Mouse (Mus musculus) testis, postnatal 14 days (tissue): Measurements from ENCODE around the gene Ltbp4.

ENCODE experiments used
- DNase-seq: peaks from one replicate; pipeline ENCODE4 v3.0.0; 2021; ENCODE audit warnings: low spot score

Ltbp4 gene

DNA sequence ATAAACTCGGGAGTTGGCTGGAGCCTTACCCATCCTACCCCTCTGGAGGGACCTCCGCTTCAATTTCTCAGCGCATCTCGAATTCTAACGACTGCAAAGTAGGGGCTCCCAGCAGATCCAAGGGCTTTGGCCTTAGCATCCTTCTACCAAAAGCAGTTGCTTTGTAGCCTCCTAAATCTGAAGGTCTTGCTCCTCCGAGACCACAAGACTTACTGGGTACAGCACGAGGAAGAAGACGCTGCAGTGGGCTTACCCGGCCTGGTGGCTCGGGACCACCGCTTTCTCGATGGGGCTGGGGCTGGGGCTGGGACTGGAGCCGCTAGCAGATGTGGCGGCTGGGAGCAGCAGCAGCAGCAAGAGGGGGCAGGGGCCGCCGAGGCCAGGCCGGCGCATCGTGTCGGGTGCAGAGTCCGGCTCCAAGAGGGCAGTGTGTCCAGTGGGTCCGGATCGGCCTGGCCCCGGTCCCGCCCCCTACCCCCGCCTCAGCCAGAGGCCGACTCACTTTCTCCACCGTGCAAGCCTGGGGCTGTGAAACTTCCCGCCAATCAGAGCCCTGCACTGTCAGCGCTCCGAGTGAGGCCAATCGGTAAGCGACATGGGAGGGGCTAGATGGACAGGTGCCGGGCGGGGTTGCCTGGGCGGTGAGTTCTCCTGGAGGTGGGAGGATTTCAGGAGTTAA, at the start of gene Ltbp4:
Gene Ltbp4 (minus strand): TSS at position 518 of the 679 bp plus-strand sequence.
- no peak for DNase-seq

DNA sequence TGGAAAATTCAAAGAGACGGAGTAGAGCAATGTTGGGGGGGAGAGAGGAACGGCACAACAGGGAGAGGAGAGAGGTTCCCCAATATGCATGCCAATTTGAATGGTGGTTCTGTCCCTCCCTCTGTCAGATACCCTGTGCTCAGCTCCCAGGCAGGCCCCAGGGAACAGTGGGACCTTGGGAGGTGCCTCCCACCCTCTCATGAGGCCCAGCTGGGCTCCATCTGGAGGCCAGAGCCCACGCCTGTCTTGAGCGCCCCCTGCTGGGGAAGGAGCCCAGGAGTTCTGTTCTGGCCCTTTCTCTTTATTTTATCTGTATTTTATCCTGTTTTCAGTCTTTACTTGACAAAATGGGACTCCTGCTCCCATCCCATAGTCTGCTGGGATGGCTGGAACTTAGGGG, 47.2 kb upstream of the Ltbp4 start:
- DNase-seq, result peak; percentile 49

DNA sequence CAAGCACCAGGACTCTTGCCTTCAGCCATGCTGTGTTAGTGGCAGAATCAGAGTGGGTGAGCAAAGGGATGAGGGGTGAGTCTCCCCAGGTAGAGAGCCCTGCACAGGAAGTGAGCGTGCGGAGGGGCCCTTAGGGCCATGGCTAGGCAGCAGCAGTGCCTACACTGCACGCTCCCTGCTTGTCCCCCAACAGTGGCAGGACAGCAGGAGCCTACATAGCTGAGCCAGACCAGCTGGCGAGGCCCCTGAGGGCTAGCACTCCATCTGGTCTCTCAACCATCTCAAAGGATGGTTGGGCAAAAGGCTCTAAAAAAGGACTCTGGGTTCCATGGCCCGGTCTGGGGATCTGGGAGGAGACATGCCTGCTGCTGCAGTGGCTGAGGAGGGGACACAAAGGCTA, 46.6 kb upstream of the Ltbp4 start:
- no peak for DNase-seq

DNA sequence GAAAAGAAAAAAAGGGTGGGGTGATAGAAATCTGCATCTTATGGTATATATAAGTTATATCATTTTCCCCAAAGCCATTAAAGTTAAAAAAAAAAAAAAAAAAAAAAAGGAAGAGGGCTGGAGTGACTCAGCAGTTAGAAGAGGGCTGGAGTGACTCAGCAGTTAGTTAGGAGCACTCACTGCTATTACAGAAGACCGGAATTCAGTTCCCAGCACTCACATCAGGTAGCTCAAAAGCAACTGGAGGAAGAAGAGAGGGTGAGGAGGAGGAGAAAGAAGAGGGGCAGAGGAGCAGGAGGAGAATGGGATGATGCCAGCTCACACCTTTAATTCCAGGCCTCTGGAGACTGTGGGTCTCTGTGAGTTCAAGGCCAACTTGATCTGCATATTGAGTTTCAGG, 45.7 kb upstream of the Ltbp4 start:
- no peak for DNase-seq

DNA sequence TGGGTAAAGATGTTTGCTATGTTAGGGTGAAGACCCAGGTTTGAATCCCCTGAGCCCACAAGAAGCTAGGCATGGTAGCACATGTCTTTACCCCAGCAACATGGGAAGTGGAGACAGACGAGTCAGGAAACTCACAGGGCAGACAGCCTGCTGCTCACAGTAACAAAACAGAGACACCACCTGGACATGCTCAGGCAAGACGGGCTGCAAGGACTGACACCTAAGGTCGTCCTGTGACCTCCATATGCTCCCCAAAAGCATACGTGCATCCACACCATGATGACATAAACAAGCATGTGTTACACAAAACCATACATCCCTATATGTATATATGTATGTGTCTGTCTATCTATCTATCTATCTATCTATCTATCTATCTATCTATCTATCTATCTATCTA, 44.1 kb upstream of the Ltbp4 start:
- DNase-seq, result no peak

DNA sequence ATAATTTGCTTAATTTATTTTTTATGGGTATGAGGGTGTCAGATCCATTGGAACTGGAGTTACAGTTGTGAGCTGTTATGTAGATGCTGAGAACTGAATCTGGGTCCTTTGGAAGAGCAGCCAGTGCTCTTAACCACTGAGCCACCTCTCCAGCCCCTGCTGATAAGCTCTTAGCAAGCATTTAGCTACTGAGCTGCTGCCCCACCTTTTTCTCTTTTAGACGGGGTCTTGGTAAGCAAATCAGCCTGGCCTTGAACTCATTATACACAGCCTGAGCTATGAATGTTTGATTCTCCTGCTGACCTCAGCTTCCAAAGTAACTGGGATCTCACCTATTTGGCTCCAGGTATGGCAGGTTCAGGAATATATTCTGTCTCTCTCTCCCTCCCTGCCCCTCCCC, 43.5 kb upstream of the Ltbp4 start:
- no peak for DNase-seq

DNA sequence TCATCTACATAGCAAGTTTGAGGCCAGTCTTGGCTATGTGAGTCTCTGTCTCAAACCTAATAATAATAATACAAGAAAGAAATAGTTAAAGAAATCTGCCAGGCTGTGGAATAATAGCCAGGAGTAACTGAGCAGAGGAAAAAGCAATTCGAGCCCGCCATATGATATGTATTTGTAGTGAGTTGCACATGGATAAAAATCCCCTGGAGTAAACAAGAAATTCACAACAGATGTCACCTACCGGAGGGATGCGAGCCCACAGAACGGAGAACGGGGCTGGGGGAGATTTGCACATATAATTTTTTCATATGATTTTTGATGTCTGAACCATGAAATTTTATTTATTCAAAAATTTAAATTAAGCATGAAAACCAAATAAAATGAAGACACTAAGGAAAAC, 42.3 kb upstream of the Ltbp4 start:
- no peak for DNase-seq

DNA sequence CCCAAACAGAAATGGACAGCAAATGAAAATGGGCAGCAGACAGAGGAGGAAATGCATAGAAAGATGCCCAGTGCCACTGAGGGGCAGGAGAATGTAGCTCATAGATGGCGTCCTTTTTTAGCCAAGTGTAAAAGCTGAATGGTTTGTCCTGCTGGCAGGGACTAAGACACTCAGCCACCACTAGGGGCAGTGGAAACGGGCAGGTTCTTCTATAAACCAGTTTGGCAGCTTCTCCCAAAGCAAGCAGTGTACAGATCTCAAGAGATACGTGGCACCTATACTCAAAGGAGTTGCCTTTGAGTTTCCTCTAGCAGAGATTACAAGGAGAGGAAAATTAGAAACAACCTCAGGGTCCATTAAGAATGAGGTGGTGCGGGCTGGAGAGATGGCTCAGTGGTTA, 40.9 kb upstream of the Ltbp4 start:
- DNase-seq, result no peak

DNA sequence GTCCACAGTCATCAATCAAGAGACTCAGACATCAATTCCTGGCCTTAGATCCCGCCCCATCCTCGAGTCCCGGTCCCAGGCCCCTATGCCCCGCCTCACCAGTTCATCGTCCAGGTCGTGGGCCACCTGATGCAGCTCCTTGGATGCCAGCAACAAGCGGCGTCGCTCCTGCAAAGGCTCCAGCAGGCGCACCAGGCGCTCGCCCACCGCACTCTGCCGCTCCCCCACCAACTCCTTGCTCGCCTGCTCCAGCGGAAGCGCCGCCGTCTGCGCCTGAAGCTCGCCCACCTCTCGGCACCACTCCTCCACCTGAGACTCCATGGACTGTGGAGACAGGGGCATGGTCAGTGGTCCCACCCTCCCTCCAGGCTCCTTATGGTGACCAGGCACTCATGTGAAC, 37.8 kb upstream of the Ltbp4 start:
- no peak for DNase-seq

DNA sequence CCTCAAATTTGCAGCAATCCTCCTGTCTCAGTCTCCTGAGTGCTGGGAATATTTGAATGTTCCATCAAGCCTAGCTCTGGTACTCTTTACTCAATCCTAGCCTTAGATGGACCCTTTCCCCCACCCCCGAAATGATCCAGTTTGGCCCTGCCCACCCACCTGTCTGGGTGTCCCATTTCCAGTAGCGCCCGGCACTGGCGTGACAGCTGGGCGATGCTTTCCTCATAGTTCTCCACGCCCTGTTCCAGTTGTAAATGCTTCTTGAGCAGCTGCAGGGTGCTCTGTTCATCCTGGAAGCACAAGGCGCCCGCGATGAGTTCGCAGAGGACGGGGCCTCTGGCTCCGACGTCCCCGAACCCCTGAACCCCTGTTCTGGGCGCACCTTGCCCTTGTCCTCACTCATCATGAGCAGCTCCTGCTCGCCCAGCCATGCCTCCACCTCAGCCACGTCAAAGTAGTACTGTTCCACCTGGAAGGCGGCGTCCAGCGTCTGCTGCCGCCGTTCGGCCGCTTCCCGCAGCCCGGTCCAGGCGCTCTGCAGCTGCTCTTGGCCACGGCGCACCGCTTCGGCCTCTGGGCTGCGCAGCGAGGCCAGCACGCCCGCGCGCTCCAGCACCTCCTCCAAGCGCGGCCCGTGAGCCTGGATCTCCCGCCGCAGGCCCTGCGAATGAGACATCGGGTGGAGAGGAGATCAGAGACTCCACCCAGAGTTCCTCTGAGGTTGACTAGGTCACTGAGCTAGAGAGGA, 34.4 kb upstream of the Ltbp4 start:
- DNase-seq, result no peak

DNA sequence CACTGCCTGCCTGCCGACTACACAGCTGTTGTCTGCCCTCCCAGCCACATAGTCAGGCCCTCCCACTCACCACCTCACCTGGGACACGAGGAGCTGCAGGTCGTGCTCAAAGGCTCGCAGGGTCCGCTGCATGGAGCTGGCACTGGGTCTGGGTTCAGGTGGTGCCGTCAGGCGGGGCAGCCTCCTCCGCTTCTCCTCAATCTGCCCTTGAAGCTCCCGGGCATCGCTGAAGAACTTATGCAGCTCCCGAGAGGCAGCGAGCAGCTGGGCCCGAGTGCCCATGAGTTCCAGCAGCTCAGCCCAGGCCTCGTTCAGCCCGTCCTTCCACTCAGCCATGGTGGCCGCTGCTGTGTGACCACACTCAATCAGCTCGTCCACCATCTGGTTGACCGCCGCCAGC, 31.6 kb upstream of the Ltbp4 start:
- no peak for DNase-seq

DNA sequence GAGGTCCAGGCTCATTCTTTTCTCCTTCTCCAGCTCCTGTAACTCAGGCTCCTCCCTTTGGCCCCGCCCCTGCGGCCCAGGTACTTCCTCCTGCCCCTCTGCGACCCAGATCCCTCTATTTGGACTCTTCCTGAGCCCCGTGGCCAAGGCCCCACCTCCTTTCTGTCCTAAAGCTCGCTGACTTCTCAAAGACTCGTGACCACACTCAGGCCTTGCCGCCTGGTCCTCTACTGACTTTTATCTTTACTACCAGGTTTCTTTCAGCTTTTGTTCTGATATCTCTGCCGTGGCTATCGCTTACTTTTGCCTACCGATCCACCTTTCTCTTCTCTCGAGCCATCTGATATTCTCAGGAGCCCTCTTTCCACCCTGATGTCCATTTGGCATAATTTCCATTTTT, 30.5 kb upstream of the Ltbp4 start:
- no peak for DNase-seq

DNA sequence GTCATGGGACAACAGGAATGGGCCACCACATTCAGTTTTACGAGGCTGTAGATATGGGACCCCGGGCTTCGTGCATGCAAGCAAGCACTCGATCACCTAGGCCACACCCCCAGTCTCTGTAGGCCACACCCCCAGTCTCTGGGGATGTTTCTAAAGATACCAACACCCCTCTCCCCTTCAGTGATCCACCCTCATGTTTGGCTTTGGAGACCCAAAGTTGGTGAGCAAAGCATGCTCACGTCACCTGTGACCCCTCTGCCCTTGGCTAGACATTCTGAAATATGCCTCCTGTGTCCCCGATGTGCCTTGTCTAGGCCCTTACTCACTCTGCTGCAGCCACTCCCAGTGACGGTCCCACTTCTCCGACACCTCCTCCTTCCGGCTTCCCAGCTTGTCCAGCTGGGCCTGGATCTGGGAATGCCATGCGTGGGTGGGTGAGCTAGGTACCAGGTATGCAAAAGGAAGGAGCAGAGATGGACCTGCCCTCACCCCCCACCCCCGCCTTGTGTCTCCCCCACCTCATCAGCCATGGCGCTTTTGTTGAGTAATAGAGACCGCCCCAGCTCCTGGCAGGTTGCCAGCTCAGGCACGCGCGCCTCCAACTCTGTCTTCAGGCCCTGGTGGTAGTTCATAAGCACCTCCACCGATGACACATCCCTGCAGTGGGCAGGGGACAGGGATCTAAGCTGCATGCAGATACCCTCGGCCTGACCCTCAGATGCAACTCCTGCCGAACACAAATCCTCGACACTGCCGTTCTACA, 28.8 kb upstream of the Ltbp4 start:
- DNase-seq, result no peak

DNA sequence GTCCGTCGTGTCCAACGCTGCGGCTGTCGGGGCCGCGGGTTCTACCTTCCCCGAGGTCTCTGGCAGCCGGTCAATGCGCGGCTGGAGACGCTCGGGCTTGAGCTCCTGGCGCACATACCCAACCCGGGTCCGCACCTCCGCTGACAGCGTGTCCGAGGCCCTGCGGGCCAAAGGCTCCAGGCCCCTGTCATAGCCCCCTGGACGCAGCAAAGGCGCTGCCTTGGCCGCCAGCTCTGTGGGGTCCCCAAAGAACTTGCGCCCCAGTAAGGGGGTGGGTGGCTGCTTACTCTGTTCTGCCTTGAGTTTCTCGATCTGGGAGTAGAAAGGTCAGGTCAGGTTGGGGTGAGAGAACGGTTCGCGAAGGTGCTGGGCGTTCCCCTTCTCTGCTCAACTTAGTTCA, 26.9 kb upstream of the Ltbp4 start:
- DNase-seq, result no peak

DNA sequence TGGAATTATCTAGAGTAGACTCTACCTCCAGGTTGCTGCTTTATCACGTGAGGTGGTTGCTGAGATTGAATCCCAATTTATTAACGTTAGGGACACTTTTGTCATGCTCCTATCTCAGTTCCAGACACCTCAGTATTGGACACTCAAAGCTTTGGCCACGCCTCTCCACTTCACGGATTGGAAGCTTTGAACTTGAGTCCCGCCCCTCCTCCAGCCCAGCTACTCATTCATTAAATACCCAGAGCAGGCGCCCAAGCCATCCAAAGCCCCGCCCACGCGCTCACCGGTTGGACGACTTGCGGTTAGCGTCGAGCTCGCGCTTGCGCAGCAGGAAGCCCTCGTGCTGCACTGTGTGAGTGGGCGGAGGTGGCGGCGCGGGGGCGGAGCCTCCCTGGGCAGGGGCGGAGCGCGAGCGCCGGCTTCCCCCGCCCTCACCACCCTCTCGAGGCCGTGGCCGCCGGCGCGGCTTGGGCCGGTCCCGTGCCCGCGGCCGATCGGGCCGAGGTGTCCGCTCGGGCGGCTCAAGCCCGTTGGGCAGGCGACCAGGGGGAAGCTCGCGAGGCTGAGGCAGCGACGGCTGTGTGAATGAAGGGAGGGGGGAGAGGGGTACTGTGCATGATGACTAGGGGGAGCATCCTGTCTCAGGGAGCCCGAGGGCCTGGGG, 23.9 kb upstream of the Ltbp4 start:
- peak; percentile 99 for DNase-seq

DNA sequence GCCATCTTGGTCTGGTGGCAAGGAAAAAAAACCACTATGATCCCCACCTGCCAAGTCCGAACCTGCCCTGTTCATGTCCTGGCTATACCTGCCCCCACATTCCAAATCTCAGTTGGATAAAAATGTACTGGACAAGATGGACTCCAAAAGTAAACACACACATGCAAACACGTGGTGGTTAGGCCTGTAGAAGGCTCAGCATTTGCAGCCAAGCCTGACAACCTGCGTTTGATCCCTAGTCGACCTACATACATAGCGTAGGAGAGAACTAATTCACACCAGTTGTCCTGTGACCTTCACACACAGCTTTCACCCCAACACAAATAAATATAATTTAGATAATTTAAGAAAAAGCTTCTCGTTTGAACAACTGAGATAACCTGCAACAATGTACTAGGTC, 23.3 kb upstream of the Ltbp4 start:
- DNase-seq, result no peak

DNA sequence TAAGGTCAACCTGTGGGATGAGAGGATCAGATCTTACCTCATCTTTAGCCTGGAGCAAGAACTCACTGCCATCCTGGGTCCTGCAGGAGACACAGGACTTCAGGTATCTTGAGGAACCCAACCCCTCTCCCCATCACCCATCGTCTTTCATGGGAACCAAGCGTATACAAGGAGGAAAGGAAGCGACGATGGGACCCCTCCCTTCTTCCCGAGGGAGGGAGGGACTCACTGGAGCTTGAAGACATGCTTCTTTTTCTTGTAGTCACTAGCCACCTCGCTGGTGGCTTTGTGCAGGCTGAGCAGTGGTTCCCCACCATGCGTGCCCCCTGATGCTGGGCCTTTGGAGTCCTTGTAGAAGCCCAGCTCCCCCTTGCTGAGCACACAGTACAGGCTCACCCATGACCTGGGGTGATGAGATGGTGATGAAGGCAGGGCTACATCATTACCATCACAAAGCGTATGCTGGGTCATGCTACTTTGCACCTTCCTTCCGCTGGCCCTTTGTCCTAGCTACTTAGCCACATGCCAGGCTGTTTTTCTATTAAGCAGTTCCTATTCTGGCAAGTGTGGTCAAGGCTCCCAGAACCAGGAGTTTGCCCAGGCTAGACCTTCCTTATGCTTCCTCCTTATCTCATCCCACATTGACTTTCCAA, 22.3 kb upstream of the Ltbp4 start:
- DNase-seq, result no peak

DNA sequence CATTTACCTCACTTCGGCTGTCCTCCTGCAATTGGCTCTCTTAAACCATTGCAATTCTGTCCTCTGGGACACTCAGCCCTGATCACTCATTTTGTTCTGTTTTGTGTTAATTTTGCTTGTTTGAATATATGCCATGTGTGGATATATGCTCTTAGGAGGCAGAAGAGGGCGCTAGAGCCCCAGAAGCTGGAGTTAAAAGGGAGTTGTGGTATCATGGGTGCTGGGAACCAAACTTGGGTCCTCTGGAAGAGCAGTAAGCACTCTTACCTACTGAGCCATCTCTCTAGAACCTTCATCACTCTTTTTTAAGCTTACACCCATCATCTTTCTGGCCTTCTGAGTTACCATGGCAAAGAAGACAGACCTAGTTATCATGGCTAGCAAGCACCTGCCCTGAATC, 21.7 kb upstream of the Ltbp4 start:
- no peak for DNase-seq

DNA sequence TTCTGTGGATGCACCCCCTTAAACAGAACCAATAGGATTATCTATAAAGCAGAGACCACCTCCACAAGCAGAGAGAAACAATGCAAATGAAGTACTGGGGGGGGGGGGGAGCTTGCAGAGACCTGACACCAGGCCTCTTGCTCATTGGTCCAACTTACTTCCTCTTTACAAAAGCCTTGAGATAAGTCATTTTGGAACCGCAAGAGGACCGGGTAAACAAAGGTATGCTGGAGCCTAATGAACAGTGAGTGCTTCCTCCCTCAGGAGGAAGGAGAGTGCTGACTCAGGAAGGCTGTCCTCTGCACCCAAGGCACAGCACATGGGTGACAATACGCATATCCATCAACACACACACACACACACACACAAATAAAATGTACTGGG, 20.1 kb upstream of the Ltbp4 start:
- DNase-seq, result no peak

DNA sequence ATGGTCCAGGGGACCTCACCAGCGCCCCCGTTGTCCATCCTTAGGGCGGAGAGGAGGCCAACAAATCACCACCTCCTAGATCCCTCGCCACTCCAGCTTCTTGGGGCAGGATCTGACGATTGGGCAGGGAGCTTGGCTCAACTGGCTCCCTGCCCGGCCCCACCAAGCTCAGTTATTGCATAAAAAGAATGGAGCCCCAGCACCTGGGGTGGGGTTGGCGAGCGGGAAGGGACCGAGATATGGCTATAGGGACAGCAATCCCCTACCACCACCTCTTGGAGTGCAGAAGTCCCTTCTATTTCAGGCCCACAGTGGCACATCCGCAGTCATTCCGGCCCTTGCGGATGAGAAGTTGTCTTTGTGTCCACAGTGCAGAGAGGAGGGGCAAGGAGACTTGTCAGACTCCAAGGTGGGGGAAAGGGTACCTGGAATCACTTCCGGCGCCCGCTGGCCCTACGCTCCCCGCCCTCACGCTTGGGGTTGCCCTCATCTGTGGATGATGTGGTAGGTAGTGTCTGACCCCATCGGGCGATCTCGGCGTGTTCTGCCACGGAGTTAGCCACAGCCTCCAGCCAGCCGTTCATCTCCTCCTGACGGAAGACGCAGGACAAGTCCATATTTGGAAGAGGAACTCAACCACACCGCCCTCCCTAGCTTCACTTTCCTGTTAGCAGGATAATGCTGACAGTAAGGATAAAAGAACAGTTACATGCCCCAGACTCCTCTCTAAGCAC, 19.5 kb upstream of the Ltbp4 start, which contains the start of gene Gm20479:
Gene Gm20479 (minus strand): TSS at position 559 of the 734 bp plus-strand sequence.
- no peak for DNase-seq

DNA sequence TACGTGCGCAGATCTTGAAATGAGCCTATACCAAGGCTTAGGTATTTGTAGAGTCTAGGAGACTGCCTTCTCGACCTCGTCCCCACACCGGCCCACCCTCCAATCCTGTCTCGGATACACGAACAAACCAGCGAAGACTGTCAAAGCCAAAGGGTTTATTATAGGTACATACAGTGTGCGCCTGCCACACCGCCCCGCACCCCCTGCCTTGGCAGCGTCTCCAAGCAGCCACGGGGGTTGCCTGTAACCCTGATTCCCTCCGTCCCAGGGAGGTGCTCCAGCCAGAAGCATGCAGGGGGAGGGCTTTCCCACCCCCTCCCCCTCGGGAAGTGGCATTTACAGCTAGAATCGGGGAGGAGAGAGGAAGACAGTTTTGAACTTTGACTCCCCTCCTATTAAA, 18.8 kb upstream of the Ltbp4 start:
- DNase-seq, result no peak
